Mouse (Mus musculus): ENCODE measurements around the gene Hivep3. TPM values are rescaled to one million over a fixed set of nuclear protein-coding genes. Genes with fewer than 3 reads are reported as not detected.
A peak's percentile ranks its signal among the peaks of the same experiment; 100 is the strongest.

Gene Hivep3
- polyA plus RNA-seq, 1 experiment from 2014 or later: 19.0 TPM

DNA sequence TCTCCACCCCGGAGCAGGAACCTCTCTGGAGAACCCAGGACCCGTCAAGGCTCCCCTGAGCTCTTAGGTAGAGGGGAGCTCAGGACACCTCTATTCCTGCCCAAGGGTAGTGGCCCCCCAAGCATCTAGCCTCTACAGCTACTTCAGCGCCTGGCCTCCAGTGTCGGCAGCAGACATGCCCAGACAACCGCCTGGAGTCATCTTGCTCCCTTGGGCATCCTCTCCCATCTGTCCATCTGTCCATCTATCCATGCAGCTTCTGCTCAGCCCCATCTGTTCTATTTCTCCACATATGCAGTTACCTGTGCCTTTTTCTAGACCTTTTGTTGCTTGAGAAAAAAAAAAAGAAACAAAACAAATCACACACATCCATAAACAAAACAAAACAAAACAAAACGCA is 400.6 kb downstream of the Hivep3 start:
- WGBS: 73% methylated on average over 6 of the region's 6 CpGs
- ATAC-seq (replicated peaks): no peak
- Histone ChIP-seq H3K27ac (no peak overlapping the region), H3K36me3 (replicated peaks) (no peaks in the 10 kb centered on the region), H3K9ac (no peak overlapping the region), H3K4me3 (no peak overlapping the region), H3K27me3 (replicated peaks) (no peaks in the 10 kb centered on the region), H3K4me1 (no peaks in the 10 kb centered on the region), H3K9me3 (no peaks in the 10 kb centered on the region), H3K4me2 (no peak overlapping the region)

DNA sequence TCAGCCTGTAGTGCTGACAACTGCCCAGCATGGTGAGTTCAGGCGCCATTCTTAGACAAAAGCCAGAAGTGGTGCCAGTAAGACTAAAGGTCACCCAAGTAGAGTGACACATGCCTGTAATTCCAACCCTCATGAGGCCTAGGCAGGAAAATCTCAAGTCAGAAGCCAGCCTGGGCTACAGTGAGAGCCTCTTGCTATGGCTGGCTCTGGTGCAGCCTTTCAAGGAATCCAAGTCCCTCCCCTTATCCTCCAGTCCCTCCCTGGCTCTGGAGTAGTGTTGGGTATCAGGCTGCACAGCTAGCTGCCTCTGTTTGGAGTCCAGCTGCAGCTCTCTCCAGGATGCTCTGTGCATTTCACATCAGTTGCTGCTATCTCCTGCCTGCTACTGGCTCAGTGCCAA is 408.2 kb downstream of the Hivep3 start:
- no peaks in the 10 kb centered on the region for H3K27me3 ChIP-seq (replicated peaks)
- no peak overlapping the region for H3K4me2 ChIP-seq
- H3K36me3 ChIP-seq (replicated peaks): no peaks in the 10 kb centered on the region
- H3K4me1 ChIP-seq: no peaks in the 10 kb centered on the region
- H3K9ac ChIP-seq: no peak overlapping the region
- no peak overlapping the region for H3K27ac ChIP-seq
- WGBS: 62% methylated on average over 1 of the region's 1 CpGs
- no peaks in the 10 kb centered on the region for H3K9me3 ChIP-seq
- H3K4me3 ChIP-seq: no peak overlapping the region
- ATAC-seq (replicated peaks): no peak

DNA sequence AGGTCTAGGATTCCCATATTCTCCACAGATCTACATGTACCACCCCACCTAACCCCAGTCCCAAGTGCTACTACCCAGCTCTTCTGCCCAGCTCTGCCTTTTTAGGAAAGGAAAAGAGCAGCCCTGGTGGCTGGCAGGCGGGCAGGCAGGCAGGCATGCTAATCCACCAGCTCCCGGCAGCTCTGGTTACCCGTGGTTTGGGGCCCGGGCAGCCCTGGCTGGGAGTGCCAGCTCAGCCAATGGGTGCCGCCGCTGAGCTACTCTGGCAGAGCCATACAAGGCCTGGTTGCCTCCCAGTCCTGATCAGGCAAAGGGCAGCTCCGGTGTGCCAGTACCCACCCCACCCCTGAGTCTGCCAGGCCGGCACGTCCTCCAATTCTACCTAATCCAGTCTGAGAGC is 409.3 kb downstream of the Hivep3 start:
- 0 out of 2 replicates have a peak, but pooled peaks have one; percentile 55 for ATAC-seq (replicated peaks)
- H3K36me3 ChIP-seq (replicated peaks): no peaks in the 10 kb centered on the region
- H3K9ac ChIP-seq: no peak overlapping the region
- no peaks in the 10 kb centered on the region for H3K9me3 ChIP-seq
- no peaks in the 10 kb centered on the region for H3K27me3 ChIP-seq (replicated peaks)
- H3K4me3 ChIP-seq: no peak overlapping the region
- no peaks in the 10 kb centered on the region for H3K4me1 ChIP-seq
- no peak overlapping the region for H3K4me2 ChIP-seq
- no peak overlapping the region for H3K27ac ChIP-seq
- 81% methylated on average over 9 of the region's 9 CpGs for WGBS

DNA sequence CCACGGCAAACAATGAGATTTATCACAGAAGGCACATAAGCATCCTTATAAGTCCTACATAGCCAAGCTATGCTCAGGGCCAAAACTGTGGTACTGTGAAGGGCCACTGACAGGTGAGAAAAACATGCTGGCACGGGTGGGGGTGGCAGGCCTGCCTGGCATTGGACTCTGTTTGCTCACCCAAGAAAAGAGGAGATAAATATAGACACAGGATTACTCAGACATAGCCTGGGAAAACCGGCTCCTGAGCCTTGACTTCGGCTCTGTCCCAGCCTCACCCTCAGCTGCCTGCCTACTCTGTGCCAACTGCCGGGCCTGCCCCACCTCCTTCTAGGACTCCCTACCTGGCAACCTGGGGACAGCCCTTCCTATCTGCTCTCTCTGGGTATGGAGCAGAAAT is 410.8 kb downstream of the Hivep3 start:
- Histone ChIP-seq H3K36me3 (replicated peaks) (no peaks in the 10 kb centered on the region), H3K9ac (no peak overlapping the region), H3K27me3 (replicated peaks) (no peaks in the 10 kb centered on the region), H3K9me3 (no peaks in the 10 kb centered on the region), H3K27ac (no peak overlapping the region), H3K4me3 (no peak overlapping the region), H3K4me1 (peaks cover 8% of the 10 kb centered on the region; the same call in 1 of the 2 replicates), H3K4me2 (no peak overlapping the region)
- 87% methylated on average over 5 of the region's 5 CpGs for WGBS
- no peak for ATAC-seq (replicated peaks)

DNA sequence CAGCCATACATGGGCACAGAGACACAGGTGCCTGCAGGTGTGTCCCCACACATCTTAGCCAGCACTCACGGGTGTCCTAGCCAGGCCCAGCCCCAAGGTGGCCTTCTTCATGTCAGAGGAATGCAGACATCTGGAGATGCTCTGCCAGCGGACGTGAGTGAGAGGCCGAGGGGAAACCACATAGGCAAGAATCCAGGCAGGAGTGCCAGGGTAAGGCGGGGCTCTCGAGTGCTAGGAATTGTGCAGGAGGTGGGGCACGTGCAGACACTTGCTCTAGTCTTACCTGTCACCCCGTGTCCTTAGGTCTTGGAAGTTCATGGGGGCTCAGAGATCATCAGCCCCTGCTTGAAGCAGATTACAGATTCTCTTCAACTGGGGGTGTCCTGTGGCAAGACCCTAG is 412.3 kb downstream of the Hivep3 start:
- 81% methylated on average over 8 of the region's 8 CpGs for WGBS
- Histone ChIP-seq H3K9me3 (no peaks in the 10 kb centered on the region), H3K27ac (no peak overlapping the region), H3K36me3 (replicated peaks) (no peaks in the 10 kb centered on the region), H3K4me3 (no peak overlapping the region), H3K9ac (no peak overlapping the region), H3K4me2 (no peak overlapping the region), H3K27me3 (replicated peaks) (no peaks in the 10 kb centered on the region), H3K4me1 (peaks cover 8% of the 10 kb centered on the region; the same call in 1 of the 2 replicates)
- no peak for ATAC-seq (replicated peaks)

DNA sequence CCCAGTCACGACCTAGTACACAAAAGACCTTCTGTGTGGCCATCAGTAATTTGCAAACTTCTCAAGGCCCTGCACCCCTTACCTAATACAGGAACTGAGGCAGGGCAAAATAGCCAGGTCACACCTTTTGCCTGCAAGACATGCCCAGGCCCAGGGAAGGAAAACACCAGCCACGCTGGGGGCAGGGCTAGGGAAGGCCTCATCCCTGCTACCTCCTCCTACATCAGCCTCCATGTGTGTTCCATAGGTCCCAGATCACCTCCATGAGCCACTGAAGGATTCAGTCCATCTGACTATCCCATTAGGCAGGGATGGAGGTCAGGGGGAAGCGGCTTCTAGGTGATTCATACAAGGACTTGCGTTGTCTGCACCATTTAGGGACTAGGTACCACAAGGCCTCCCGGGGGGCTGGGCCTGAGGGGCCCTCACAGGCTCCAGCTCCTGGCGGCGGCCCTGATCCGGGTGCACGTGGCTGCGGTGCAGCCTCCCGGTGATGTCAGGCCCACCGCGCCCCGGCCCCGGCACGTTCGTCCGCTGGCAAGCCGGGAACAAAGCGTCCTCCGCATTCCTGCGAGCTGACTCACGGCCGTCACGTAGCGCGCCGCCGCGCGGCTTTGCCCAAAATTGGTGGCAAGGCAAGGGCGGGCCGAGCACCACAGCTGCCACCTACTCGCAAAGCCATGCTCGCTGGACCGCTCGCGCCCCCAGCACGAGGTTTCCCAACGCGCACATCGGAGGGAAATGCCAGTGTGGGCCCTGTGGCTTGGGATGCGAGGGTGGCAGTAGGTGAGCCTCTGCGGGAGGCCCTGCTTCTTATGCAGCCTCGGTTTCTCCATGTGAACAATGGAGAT is 414.9 kb downstream of the Hivep3 start:
- peak; percentile 77 for ATAC-seq (replicated peaks)
- peak overlapping the region; percentile 8; the same call in 1 of the 2 replicates for H3K4me3 ChIP-seq
- H3K9me3 ChIP-seq: no peaks in the 10 kb centered on the region
- no peaks in the 10 kb centered on the region for H3K27me3 ChIP-seq (replicated peaks)
- peaks cover 8% of the 10 kb centered on the region; the same call in 1 of the 2 replicates for H3K4me1 ChIP-seq
- peak overlapping the region; percentile 50 for H3K4me2 ChIP-seq
- 0 out of 2 replicates have a peak overlapping the region, but pooled peaks have one; percentile 3 for H3K27ac ChIP-seq
- WGBS: 7% methylated on average over 45 of the region's 45 CpGs
- no peaks in the 10 kb centered on the region for H3K36me3 ChIP-seq (replicated peaks)
- H3K9ac ChIP-seq: peak overlapping the region; percentile 35; the same call in 1 of the 2 replicates

DNA sequence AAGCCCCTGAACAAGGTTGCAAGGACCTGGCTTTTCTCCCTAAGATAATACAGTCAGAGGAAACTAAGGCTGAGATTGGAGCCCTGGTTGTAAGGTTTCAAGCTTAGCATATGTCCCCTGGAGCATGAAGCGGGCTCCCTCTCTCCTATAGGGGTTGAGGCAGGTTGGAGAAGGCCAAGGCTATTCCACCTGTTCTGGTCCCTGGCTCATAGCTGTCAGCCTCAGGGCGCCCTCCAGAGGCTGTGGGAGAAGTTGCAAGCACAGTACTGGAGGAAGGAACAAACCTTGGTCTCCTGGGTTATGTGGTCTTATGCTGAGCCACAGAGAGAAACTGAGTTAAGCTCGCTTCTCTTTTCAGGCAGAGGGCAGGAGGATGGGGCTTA is 415.5 kb downstream of the Hivep3 start:
- Histone ChIP-seq H3K4me2 (peak overlapping the region; percentile 50), H3K9ac (peak overlapping the region; percentile 35; the same call in 1 of the 2 replicates), H3K4me1 (peaks cover 8% of the 10 kb centered on the region; the same call in 1 of the 2 replicates), H3K9me3 (no peaks in the 10 kb centered on the region), H3K27ac (0 out of 2 replicates have a peak overlapping the region, but pooled peaks have one; percentile 3), H3K36me3 (replicated peaks) (no peaks in the 10 kb centered on the region), H3K4me3 (no peak overlapping the region), H3K27me3 (replicated peaks) (no peaks in the 10 kb centered on the region)
- 30% methylated on average over 3 of the region's 3 CpGs for WGBS
- ATAC-seq (replicated peaks): 0 out of 2 replicates have a peak, but pooled peaks have one; percentile 35

DNA sequence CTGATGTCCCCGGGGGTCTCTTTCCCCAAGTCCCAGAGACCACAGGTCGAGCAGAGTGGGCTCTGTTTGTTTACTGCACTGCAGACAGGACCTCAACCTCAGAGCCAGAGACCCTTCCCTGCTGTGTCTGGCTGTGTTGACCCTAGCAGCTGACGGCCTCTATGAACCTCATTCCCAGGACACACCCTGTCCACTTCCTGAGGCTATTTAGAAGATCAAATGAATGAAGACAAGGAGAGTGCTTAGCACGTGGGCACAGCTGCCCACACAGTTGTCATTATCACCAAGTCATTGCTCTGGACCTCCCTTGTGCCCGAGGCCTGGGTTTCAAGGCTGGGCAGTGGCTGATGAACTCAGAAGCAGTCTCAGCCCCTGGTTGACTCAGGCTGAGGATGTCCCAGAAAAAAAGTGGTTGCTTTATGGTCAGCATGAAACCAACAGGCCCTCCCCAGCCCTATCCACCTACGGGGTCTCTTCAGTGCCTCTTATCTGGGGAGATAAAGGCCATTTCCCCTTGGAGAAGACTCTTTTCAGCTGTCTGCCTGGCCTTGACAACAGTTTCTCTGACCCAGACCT is 416.8 kb downstream of the Hivep3 start:
- Histone ChIP-seq H3K9me3 (no peaks in the 10 kb centered on the region), H3K27me3 (replicated peaks) (no peaks in the 10 kb centered on the region), H3K9ac (no peak overlapping the region), H3K4me1 (peaks cover 8% of the 10 kb centered on the region; the same call in 1 of the 2 replicates), H3K27ac (no peak overlapping the region), H3K36me3 (replicated peaks) (no peaks in the 10 kb centered on the region), H3K4me2 (no peak overlapping the region), H3K4me3 (no peak overlapping the region)
- no peak for ATAC-seq (replicated peaks)
- 76% methylated on average over 6 of the region's 6 CpGs for WGBS

DNA sequence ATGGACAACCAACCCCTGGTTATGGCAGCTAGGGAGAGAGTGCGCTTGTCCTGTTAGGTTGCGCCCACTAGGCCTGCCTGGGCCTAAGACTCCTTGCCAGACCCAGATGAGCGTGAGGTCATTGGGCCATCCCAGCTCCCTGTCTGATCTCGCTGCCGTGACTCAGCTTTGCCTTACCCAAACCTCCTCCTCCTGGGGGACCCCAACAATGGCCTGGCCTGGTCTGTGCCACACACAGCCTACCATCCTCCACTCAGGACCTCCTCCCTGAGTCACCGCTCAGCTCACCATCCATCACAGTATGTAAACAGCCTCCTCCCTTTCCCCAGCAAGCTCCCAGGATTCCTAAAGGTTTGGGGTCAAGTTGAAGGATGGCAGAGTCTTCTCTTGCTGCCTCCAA is 418.3 kb downstream of the Hivep3 start:
- Histone ChIP-seq H3K4me2 (no peak overlapping the region), H3K36me3 (replicated peaks) (no peaks in the 10 kb centered on the region), H3K27me3 (replicated peaks) (no peaks in the 10 kb centered on the region), H3K27ac (no peak overlapping the region), H3K9ac (no peak overlapping the region), H3K4me1 (peaks cover 8% of the 10 kb centered on the region; the same call in 1 of the 2 replicates), H3K4me3 (no peak overlapping the region), H3K9me3 (no peaks in the 10 kb centered on the region)
- WGBS: 83% methylated on average over 6 of the region's 6 CpGs
- no peak for ATAC-seq (replicated peaks)

DNA sequence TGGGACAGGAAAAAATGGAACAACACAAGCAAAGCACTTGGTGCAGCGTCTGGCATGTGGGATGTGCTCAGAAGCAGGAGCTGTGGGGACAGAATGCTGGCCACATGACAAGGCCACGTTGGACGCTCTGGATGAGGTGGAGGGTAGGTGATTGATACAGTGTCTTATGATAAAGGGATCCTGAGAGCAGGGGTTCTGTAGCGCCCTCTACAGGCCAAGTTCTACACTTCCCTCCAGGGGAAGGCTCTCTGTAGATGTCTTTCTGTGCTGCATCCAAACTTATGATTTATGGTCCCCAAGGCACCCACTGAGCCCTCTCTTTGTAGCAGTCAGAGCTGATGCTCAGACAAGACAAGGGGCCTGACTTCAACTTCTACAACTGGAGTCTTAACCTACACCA is 419.1 kb downstream of the Hivep3 start:
- 78% methylated on average over 4 of the region's 4 CpGs for WGBS
- H3K27me3 ChIP-seq (replicated peaks): no peaks in the 10 kb centered on the region
- H3K4me2 ChIP-seq: no peak overlapping the region
- H3K36me3 ChIP-seq (replicated peaks): no peaks in the 10 kb centered on the region
- peaks cover 8% of the 10 kb centered on the region; the same call in 1 of the 2 replicates for H3K4me1 ChIP-seq
- no peak overlapping the region for H3K4me3 ChIP-seq
- no peak overlapping the region for H3K27ac ChIP-seq
- H3K9me3 ChIP-seq: no peaks in the 10 kb centered on the region
- ATAC-seq (replicated peaks): no peak
- H3K9ac ChIP-seq: no peak overlapping the region

DNA sequence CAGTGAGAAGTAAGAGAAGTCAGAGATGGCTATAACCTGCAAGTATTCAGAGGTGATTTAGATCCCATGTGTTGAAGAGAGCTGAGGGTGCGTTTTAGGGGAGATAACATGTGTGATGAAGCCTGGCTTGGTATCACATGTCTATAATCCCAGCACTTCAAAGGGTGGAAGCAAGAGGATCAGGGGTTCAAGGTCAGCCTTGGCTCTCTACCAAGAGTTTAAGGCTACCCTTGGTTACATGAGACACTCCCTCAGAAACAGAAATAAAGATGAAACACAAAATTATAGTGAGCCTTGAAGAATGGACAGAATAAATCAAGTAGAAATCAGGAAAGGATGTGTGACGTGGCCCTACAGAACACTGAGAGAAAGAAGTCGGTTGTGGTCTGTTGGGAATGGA is 420.2 kb downstream of the Hivep3 start:
- ATAC-seq (replicated peaks): no peak
- Histone ChIP-seq H3K4me2 (no peak overlapping the region), H3K4me1 (peaks cover 4% of the 10 kb centered on the region; the same call in 1 of the 2 replicates), H3K9me3 (no peaks in the 10 kb centered on the region), H3K36me3 (replicated peaks) (no peaks in the 10 kb centered on the region), H3K27me3 (replicated peaks) (no peaks in the 10 kb centered on the region), H3K4me3 (no peak overlapping the region), H3K27ac (no peak overlapping the region), H3K9ac (no peak overlapping the region)
- WGBS: 91% methylated on average over 3 of the region's 3 CpGs

DNA sequence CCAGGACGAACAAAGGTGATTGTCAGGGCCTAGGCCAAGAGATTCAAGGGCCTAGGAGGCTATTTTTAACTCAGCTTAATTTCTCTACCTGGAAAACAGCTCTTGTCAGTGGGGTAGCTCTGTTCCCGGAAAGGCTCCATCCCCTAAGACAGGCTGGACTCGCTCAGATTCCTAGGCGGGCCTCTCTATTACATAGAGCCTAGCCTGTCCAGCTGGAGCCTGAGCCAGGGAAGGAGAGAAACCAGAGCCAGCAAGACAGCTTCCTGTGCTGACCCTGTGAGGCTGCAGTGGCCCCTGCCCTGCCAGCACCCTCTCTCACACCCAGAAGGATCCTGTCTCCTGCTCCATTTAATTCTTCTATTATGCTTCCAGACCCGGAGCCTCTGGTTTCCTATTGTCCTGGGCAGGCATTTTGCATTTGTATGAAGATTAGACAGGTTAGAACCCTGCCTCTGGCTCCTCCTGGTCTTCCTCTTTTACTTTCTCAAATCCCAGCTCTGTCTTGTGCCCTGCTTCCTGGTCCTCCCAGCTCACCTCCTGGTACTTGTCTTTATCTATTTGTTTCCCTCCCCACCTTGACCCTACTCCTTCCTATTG is 425.2 kb downstream of the Hivep3 start:
- Histone ChIP-seq H3K27me3 (replicated peaks) (no peaks in the 10 kb centered on the region), H3K4me1 (peaks cover 5% of the 10 kb centered on the region; the same call in 1 of the 2 replicates), H3K4me2 (no peak overlapping the region), H3K36me3 (replicated peaks) (no peaks in the 10 kb centered on the region), H3K27ac (no peak overlapping the region), H3K9ac (no peak overlapping the region), H3K4me3 (no peak overlapping the region), H3K9me3 (no peaks in the 10 kb centered on the region)
- ATAC-seq (replicated peaks): no peak
- WGBS: 36% methylated on average over 5 of the region's 5 CpGs

Measured in midbrain, embryonic 15.5 days (tissue).